Mouse (Mus musculus) ES-E14 (cell line): ENCODE data around the gene Col28a1. TPM values are rescaled to one million over a fixed set of nuclear protein-coding genes. Genes with fewer than 3 reads are reported as not detected.

Experiments
- DNase-seq: peaks from one replicate; pipeline ENCODE4 v3.0.0-alpha.2; 2013; ENCODE audit warnings: low read depth, low spot score
- H3K27ac ChIP-seq: 2 replicates; pipeline ENCODE4 v1.5.1; 2012; ENCODE audit warnings: low read depth, mild to moderate bottlenecking, low read length, moderate library complexity, mixed read lengths; ENCODE audit not compliant: poor library complexity, insufficient read depth, severe bottlenecking
- H3K36me3 ChIP-seq: 2 replicates; pipeline ENCODE4 v1.6.1; 2012; ENCODE audit warnings: mild to moderate bottlenecking, low read length, moderate library complexity, mixed read lengths; ENCODE audit not compliant: control insufficient read depth, poor library complexity, insufficient read depth, severe bottlenecking
- H3K4me1 ChIP-seq, 2 experiments: fragments of 150-350 bp in 1 of 2; sonication (generic) in 1 of 2; 2 replicates each; pipeline ENCODE4 v1.6.1; 2012; ENCODE audit warnings: low read length in 2 of 2, mild to moderate bottlenecking in 1 of 2, mixed read lengths in 1 of 2; ENCODE audit not compliant: control insufficient read depth in 2 of 2, insufficient read depth in 2 of 2, poor library complexity in 1 of 2
- H3K4me3 ChIP-seq, 2 experiments: fragments of 150-350 bp in 1 of 2; sonication (generic) in 1 of 2; 2 replicates each; pipeline ENCODE4 v1.5.1; 2012; ENCODE audit warnings: low read length in 2 of 2, low read depth in 1 of 2, mild to moderate bottlenecking in 1 of 2, mixed read lengths in 1 of 2; ENCODE audit not compliant: insufficient read depth in 1 of 2, poor library complexity in 1 of 2, severe bottlenecking in 1 of 2
- H3K9ac ChIP-seq: 2 replicates; pipeline ENCODE4 v1.6.1; 2012; ENCODE audit warnings: low read depth, mild to moderate bottlenecking, low read length, mixed read lengths; ENCODE audit not compliant: poor library complexity, insufficient read depth, severe bottlenecking
- H3K9me3 ChIP-seq: fragments of 150-350 bp; sonication (generic); 2 replicates; pipeline ENCODE4 v1.6.1; 2012; ENCODE audit warnings: low read depth, mild to moderate bottlenecking, low read length; ENCODE audit not compliant: control insufficient read depth, insufficient read depth
- CHD2 ChIP-seq: IDR thresholded peaks from 2 replicates; pipeline ENCODE4 v1.6.1; 2014; ENCODE audit warnings: mild to moderate bottlenecking, low read depth, low read length, inconsistent platforms
- HCFC1 ChIP-seq: IDR thresholded peaks from 2 replicates; pipeline ENCODE4 v1.6.1; 2012; ENCODE audit warnings: low read length, inconsistent platforms, borderline replicate concordance; ENCODE audit not compliant: insufficient read depth
- MAFK ChIP-seq: IDR thresholded peaks from 2 replicates; pipeline ENCODE4 v1.6.1; 2014; ENCODE audit warnings: mild to moderate bottlenecking, low read depth, low read length, inconsistent platforms; ENCODE audit not compliant: insufficient read depth
- ZC3H11A ChIP-seq: IDR thresholded peaks from 2 replicates; pipeline ENCODE4 v1.6.1; 2012; ENCODE audit warnings: low read depth, mild to moderate bottlenecking, inconsistent platforms, low read length, borderline replicate concordance
- ZNF384 ChIP-seq: IDR thresholded peaks from 2 replicates; pipeline ENCODE4 v1.6.1; 2012; ENCODE audit warnings: low read depth, low read length, inconsistent platforms
- in situ Hi-C, 2 experiments: fragments of 600-800 bp; cut with MboI; formaldehyde crosslinking; loops; one replicate each; pipeline ENCODE4 v1.15.1; 2025; ENCODE audit warnings: low sequenced_read_pairs in 2 of 2, inconsistent platforms in 1 of 2; ENCODE audit not compliant: unreplicated experiment in 2 of 2
- total RNA-seq: library from RNA; depleted of rRNA; stranded (reverse); fragments of 300-350 nt; gene quantifications from 2 replicates; pipeline ENCODE4 v1.2.3, GENCODE M21; 2012

The Col28a1 gene
- total RNA-seq, 1 experiment, result not detected

DNA sequence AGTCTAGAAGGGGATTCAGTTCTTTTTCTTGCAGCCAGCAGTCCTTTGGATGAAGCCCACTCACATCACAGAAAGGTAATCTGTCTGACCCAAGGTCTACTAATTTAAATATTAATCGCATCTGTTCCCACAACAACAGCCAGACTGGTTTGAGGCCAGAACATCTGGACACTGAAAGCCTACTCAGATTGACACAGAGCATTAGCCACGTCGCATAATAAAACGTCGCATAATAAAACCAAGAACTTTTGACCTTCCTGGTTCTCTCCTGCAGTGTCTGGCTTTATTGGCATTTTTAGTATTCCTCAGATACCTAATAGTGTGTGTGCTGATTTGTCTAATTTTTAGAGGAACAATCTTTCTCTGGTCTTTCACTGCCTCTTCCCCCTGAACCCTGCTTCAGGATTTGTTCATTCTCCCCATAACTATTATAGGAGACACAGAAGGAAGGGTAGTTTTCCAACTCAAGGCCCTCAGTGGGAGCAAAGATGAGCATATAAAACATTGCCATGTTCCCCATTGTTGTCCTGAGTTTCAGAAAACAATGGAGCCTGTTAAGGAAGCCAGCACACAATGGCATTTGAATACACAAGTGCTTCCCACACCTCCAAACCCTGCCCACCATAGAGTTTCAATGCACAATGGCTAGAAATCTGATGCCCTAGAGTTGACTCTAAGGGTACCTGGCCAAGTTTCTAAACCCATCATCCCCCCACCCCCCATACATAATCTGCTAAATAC, 221.2 kb downstream of the Col28a1 start:
- TF ChIP-seq MAFK (no peak), ZNF384 (no peak), HCFC1 (no peak), ZC3H11A (no peak), CHD2 (no peak)
- no peak overlapping the region for H3K4me3 ChIP-seq
- no peak for DNase-seq
- H3K4me1 ChIP-seq, result peaks cover 5 to 7% of the 10 kb centered on the region in 2 experiments
- H3K9ac ChIP-seq, result no peak overlapping the region
- no peak overlapping the region; the same call in 1 of the 2 replicates for H3K27ac ChIP-seq
- no peaks in the 10 kb centered on the region for H3K9me3 ChIP-seq
- in situ Hi-C loops, result no loop called here
- no peaks in the 10 kb centered on the region for H3K36me3 ChIP-seq

DNA sequence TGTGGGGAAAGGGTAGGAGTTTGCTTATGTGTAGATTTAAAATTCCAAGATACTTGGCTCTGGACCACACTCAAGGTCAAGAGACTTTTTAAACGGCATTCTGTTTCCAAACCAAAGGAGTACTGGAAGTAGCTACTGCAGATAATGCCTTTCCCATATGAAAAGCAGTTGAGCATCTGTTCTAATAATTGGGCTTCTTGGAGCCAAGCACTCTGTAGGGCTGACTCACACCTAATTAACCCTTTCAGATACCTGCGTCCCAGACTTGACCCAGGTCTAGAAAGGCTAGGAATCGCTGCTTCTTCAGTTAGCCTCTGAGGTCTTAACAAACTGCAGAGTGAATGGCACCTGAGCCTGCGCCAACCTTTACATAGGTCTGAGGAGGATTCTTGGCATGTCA, 223.0 kb downstream of the Col28a1 start:
- DNase-seq, result no peak
- TF ChIP-seq MAFK (no peak), ZNF384 (no peak)
- no peaks in the 10 kb centered on the region for H3K36me3 ChIP-seq
- H3K4me1 ChIP-seq, result peaks cover 5 to 7% of the 10 kb centered on the region in 2 experiments
- no peak overlapping the region for H3K9ac ChIP-seq
- in situ Hi-C loops, result no loop called here
- H3K27ac ChIP-seq, result no peak overlapping the region
- no peak overlapping the region for H3K4me3 ChIP-seq
- H3K9me3 ChIP-seq, result no peaks in the 10 kb centered on the region

GRCm38 (mm10) chr6:7965833-7966522, 226.4 kb downstream of the Col28a1 start:
- Histone ChIP-seq H3K9me3 (no peaks in the 10 kb centered on the region), H3K4me3 (no peak overlapping the region), H3K27ac (no peak overlapping the region), H3K4me1 (peaks cover 4% of the 10 kb centered on the region in 2 experiments; a peak in 3 of 4 replicates), H3K36me3 (no peaks in the 10 kb centered on the region), H3K9ac (no peak overlapping the region)
- TF ChIP-seq ZNF384, result no peak
- TF ChIP-seq HCFC1, result no peak
- no peak for TF ChIP-seq ZC3H11A
- TF ChIP-seq CHD2, result no peak
- no peak for TF ChIP-seq MAFK
- DNase-seq, result no peak
- in situ Hi-C loops, result no loop called here

GRCm38 (mm10) chr6:7962749-7963148, 229.7 kb downstream of the Col28a1 start:
- in situ Hi-C loops, result no loop called here
- no peak for DNase-seq
- Histone ChIP-seq H3K4me3 (no peak overlapping the region), H3K36me3 (no peaks in the 10 kb centered on the region), H3K9ac (no peak overlapping the region), H3K4me1 (no peaks in the 10 kb centered on the region), H3K9me3 (no peaks in the 10 kb centered on the region), H3K27ac (no peak overlapping the region)
- TF ChIP-seq ZC3H11A, result no peak
- no peak for TF ChIP-seq CHD2
- TF ChIP-seq MAFK, result no peak
- no peak for TF ChIP-seq HCFC1
- no peak for TF ChIP-seq ZNF384
